Mouse (Mus musculus): Measurements from ENCODE around the gene Smim10l1.

GRCm38 (mm10) chr6:133092226-133092625 lies 12.5 kb upstream of the Smim10l1 start:
- no peak for TF ChIP-seq MYOG (IDR thresholded peaks at IDR 0.05; ENCODE audit: control insufficient read depth, extremely low read depth, insufficient read length)
- TF ChIP-seq CTCF (IDR thresholded peaks at IDR 0.05; ENCODE audit: control insufficient read depth, insufficient read depth, insufficient read length), result no peak
- TF ChIP-seq MYOD1 (IDR thresholded peaks at IDR 0.05; ENCODE audit: control insufficient read depth, insufficient read length, low read depth), result no peak
- no peak for TF ChIP-seq USF1 (IDR thresholded peaks at IDR 0.05; ENCODE audit: low read depth)
- no peak for TF ChIP-seq CEBPB (IDR thresholded peaks at IDR 0.05; ENCODE audit: low read depth)
- no peak for TF ChIP-seq MAX (IDR thresholded peaks at IDR 0.05)
